Mouse (Mus musculus): ENCODE measurements around the gene Gdf7.

Gdf7 gene

GRCm38 (mm10) chr12:8298361-8299142 lies 3.2 kb downstream of the Gdf7 start:
- DNase-seq (ENCODE audit: low spot score in 2 of 2) = no peak

- no peak for DNase-seq (ENCODE audit: low spot score in 2 of 2)
Measured at GRCm38 (mm10) chr12:8297586-8298214, 4.1 kb downstream of the Gdf7 start.

GRCm38 (mm10) chr12:8296154-8296553 lies 5.6 kb downstream of the Gdf7 start:
- no peak for DNase-seq (ENCODE audit: low spot score in 2 of 2)

DNA sequence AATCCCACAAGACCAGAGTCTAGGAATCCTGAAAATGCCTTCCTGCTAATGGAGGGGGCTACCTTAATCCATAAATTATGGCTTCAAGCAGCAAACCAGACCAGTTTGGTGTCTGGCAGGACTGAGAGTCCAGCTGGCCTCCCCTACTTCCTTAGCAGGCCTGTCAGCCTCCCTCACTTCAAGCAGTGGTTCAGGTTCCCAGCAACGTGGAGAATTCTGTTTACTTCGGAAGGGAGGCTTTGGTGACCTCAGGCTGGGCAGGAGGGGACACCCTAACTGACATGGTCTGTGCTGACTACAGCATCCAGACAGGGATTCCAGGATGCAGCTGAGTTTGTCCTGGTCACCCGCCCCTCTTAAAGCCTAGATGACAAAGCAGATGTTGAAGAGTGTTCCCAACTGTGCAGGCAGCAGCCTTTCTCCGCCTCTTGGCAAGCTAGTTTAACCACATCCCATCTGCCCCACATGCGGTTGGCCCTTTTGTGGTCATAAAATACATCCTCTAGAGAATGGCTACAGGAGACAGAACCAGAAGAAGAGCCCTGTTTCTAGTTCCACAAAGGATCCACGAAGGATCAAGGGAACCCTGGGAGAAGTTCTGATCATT lies 6.3 kb downstream of the Gdf7 start:
- DNase-seq (ENCODE audit: low spot score in 2 of 2) = no peak

GRCm38 (mm10) chr12:8291157-8291853 lies 10.4 kb downstream of the Gdf7 start:
- no peak for DNase-seq (ENCODE audit: low spot score in 2 of 2)

DNA sequence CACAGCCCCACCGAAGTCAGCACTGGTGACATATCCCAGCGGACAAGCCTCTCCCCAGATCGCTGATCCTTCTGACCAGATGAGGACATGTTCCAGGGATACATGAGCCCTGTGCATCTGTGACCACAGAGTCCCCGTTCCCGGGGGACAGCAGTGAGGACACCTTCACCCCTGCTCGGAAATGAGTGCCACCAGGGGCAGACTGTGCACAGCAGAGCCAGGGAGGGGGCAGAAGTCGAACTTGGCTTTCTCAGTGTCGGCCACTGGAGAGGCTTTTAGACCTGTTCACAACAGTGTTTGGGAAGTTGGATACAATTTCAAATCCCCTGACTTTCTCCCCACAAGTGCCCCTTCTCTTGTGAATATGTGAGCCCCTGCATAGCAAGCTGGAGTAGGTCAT lies 12.3 kb downstream of the Gdf7 start:
- DNase-seq (ENCODE audit: low spot score in 2 of 2) = no peak

DNA sequence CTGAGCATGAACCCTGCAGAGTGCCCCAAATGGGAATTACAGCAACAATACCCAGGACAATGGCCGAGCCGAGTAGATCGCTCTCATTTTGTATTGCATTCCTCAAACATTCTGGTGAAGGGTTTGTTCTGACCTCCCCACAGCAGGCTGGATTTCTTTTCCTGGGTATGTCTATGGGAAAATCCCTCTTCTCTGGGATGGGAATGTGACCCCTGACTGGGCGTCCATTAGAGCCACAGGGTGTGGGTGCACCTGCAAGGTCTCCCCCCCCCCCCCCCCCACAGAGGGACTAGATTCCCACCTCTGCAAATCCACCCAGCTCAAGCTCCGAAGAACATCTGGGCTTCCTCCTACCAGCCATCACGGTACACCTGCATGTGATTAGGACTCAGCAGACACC lies 12.7 kb downstream of the Gdf7 start:
- DNase-seq (ENCODE audit: low spot score in 2 of 2) = no peak

- no peak for DNase-seq (ENCODE audit: low spot score in 2 of 2)
Measured at GRCm38 (mm10) chr12:8287970-8288369, 13.8 kb downstream of the Gdf7 start.

GRCm38 (mm10) chr12:8281225-8282017 lies 20.3 kb downstream of the Gdf7 start:
- no peak for DNase-seq (ENCODE audit: low spot score in 2 of 2)

GRCm38 (mm10) chr12:8275424-8275823 lies 26.3 kb downstream of the Gdf7 start:
- DNase-seq (ENCODE audit: low spot score in 2 of 2) = no peak

GRCm38 (mm10) chr12:8273471-8274171 lies 28.1 kb downstream of the Gdf7 start:
- no peak for DNase-seq (ENCODE audit: low spot score in 2 of 2)

DNA sequence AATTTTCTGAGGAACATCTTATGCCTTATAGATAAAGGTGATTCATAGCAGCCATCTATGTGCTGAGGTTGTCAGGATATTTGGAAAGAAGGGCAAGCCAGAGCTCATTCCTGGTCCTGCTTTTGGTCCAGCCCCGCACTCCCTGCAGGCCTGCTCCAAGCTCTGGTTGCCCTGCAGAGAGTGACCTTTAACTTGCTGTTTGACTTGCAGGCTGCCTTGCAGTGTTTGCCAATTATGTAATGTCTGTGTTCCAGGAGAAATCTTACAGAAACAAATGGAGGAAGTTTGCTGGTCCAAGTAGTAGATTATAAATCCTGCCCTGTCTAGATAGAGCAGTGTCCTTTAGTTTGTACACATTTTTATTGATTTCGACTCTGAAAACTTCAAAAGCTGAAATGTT lies 30.3 kb downstream of the Gdf7 start:
- no peak for DNase-seq (ENCODE audit: low spot score in 2 of 2)

DNA sequence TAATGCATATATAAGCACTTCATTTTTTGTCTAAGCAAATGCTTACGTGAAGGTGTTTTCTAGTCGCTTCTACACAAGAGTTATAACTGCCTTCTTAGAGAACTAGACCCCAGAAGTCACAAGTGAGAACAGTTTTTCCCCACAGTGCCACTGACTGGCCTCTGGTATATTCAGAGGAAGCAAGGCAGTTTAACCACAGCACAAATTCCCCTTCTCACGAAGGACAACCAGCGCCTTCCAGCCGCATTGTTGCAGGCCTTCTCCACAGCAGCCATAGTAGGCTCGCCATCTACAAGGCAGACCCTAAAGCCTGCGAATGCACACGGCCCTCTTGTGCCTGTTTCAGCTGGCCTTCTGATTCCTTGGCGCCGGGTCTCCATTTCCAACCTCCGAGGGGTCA lies 32.1 kb downstream of the Gdf7 start:
- DNase-seq (ENCODE audit: low spot score in 2 of 2) = no peak

- no peak for DNase-seq (ENCODE audit: low spot score in 2 of 2)
Measured at GRCm38 (mm10) chr12:8266311-8266710, 35.4 kb downstream of the Gdf7 start.

DNA sequence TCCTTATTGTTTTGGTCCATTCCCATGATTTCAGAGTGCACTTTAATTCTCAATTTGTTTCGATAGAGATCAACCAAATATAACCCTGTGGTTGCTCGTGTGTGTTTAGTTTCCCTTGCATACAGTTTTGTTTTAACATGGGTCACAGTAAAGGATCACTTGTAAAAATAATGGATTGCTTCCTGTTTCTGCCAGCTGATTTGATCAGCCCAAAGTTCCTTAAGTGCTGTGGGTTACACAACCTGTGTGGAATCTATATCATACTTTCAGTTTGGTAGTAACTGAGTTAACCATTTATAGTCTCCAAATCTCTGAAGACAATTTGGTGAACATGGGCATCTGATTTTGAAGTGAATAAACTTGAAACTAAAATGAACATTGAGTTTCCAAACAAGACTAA lies 41.5 kb downstream of the Gdf7 start:
- DNase-seq (ENCODE audit: low spot score in 2 of 2) = no peak

Measured in left cerebral cortex, adult 9 months (tissue).